Mouse (Mus musculus): ENCODE measurements around the gene A630001G21Rik.
"Not testable (repeated sequence)": the region's sequence is repeated elsewhere in the genome, so short reads cannot be mapped to it uniquely, and the experiment has no call there.

Gene A630001G21Rik

DNA sequence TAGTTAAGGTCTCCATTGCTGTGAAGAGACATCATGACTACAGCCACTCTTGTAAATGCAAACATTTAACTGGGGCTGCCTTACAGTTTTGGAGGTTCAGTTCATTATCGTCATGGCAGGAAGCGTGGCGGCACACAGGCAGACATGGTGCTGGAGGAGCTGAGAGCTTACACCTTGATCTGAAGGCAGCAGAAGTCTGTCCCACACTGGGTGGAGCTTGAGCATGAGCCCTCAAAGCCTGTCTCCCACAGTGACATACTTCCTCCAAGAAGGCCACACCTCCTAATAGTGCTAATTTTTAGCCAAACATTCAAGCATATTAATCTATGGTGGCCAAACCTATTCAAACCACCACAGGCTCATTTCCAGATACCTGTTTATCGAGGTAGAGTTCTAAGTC, at the start of gene A630001G21Rik:
Gene A630001G21Rik, minus strand, starts transcription at position 208 of the 400 bp plus-strand sequence.
- DNase-seq (ENCODE audit: low spot score in 2 of 2): no peak

DNA sequence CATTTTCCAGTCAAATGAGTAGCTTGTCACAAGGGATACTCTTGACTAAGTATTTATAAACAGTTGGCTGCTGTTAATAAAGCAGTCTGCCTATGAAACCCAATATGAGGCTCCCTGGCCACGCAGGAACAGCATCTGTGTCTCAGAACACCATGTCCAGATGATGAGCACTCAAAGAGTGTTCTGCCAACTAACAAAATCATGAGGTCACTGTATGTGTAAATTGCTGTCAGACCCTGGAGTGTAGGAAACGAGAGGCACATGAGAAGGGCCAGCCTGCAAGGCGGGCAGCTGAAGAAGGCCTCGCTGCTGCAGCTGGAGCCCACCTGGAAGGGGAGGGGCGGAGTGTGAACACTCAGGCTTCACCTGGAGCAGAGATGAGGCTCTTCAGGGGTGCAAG, 48.7 kb upstream of the A630001G21Rik start:
- no peak for DNase-seq (ENCODE audit: low spot score in 2 of 2)

DNA sequence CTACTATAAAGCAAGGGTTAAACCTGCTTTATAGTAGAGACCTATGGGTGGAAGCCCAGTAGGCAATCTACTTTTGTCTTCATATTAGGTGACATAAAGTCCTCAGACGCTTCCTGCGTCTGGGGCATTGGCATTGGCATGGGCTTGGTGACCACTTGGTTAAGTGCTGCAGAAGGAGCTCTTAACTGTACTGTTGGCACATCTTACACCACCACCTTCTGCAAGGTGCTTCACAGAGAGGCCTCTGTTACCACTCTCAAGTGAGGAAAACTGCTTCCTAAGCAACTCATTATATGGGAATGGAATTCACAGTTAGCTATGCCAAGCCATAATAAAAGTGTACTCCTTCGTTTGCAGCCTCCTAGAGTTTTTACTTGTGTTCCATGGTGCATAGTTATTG, 46.5 kb upstream of the A630001G21Rik start:
- no peak for DNase-seq (ENCODE audit: low spot score in 2 of 2)

DNA sequence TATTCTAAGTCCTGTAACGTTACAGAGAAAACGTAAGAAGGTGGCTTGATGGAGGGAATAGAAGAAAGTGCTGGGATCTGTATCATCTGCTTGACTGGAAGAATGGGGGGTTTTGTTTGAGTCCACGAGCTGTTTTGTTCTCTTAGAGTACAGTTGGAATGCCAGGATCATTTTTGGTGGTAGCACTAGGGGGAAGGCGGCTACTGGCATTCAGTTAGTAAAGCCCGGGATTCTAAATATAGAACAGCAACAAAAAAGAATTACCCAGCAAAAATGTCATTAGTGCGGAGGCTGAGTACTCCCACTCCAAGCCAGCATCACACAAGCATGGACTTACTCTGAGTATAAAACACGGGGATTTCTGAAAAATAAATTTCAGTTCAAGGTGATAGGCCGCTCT, 43.8 kb upstream of the A630001G21Rik start:
- peak in 1 of 2 experiments; percentile 10 for DNase-seq (ENCODE audit: low spot score in 2 of 2)

DNA sequence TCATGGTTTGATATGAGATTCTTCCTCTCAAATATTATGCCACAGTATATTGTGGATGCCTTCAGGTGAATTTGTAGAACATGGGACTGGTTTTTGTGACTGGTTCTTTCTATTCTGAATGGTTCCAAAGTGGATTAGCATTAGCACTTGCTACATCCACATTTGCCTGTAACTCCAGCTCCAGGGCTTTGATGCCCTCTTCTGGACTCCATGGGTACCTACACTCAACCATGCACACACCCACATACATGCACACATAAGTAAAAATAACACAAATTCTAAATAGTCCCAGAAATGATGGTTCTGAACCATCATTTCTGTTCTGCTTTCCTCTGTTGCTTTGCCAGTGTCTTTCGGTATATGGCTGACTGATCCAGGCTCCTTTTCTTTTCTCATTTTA, 41.3 kb upstream of the A630001G21Rik start:
- DNase-seq (ENCODE audit: low spot score in 2 of 2): no peak

DNA sequence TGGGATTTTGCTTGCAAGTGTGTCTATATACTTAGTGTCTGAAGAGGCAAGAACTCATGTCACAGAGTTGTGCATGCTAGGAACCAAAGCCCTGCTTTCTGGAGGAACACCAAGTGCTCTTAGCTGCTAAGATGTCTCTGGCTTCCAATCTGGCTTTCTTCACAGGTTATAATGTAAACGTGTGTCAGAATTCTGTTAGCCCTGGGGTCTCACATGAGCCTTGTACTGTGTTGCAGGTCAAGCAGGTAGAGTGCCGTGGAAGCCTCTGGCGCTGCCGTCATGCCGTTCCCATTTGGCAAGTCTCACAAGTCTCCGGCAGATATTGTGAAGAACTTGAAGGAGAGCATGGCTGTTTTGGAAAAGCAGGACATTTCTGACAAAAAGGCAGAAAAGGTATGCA, 39.7 kb upstream of the A630001G21Rik start:
- DNase-seq (ENCODE audit: low spot score in 2 of 2): no peak

DNA sequence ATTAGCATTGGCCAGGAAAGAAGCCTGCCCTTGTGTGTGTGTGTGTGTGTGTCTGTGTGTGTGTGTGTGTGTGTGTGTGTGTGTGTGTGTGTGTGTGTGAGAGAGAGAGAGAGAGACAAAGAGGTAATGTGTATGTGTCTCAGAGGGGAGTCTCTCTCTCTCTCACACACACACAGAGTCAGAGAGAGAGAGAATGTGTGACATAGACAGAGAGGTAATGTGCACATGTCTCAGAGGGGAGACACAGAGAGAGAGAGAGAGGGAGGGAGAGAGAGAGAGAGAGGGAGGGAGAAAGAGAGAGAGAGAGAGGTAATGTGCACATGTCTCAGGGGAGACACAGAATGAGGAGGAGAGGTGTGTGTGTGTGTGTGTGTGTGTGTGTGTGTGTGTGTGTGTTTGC, 35.8 kb upstream of the A630001G21Rik start:
- DNase-seq (ENCODE audit: low spot score in 2 of 2): not testable (repeated sequence)

DNA sequence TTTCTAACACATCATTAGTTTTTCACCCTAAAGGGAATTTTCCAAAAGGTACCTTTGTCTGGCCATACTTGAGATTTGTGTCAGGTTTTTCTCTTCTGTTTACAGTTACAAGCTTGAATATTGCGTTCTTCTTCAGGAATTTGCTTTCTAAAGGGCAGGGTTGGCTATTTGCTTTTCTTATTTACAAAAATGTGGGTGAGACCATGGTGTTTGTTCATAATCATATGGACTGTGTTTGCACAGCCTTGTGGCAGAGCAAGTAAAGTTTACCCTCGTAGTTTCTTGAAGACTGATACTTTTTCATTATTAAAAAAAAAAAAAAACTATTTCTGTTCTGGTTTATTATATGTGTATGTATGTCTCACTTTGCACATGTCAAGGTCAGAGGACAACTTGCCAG, 32.3 kb upstream of the A630001G21Rik start:
- no peak for DNase-seq (ENCODE audit: low spot score in 2 of 2)

DNA sequence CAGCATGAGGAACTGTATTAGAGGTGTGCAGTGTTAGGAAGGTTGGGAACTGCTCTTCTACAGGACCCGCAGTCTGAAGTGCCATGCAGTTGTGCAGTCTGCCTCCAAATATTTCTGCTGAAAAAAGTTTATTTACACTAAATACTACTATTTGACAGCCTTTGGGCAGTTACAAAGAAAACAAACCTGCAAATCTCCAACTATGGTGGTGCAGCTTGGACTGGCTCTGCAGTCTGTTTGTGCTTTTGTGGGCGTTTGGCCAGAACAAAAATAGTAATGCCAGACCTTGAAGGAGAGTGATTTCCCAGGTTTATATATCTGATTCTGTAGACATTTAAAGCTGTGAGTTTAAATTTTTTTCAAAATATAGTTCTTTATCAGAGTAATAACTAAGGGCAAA, 31.9 kb upstream of the A630001G21Rik start:
- DNase-seq (ENCODE audit: low spot score in 2 of 2): no peak

DNA sequence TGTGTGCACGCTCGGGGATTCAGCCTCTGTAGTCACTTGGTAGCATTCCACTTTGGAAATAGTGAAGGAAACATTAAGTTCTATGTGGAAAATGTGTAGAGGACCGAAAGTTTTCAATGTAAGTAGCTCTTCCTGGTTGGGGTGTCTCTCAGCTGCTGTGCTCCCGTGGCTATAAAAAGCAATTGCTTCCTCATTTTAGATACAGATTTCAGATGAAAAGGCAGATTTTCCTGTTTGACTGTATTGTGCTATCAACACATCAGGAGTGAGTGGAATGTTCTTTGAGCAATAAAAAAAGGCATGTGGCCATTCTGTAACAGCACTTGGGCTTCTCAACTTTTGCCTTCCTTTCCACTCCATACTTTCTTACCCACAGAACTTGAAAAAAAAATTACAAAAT, 30.8 kb upstream of the A630001G21Rik start:
- no peak for DNase-seq (ENCODE audit: low spot score in 2 of 2)

DNA sequence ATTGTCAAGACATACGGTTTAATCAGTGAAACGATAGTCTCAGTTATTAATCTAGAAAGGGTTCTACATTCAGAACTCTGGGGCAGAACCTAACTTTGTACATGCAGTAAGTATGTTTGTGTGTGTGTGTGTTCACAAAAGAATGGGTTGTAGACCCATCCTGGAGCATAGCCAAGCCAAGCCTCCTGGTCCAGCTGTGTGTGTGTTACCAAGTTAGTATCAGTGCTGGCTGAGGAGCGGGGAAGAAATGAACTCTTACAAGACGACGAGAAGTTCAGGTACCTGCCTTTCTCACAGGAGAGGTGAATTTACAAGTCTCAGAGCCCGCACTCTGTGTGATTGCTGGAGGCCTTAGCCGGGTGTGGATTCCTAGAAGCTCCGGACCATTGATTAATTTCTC, 26.1 kb upstream of the A630001G21Rik start:
- DNase-seq (ENCODE audit: low spot score in 2 of 2): no peak

DNA sequence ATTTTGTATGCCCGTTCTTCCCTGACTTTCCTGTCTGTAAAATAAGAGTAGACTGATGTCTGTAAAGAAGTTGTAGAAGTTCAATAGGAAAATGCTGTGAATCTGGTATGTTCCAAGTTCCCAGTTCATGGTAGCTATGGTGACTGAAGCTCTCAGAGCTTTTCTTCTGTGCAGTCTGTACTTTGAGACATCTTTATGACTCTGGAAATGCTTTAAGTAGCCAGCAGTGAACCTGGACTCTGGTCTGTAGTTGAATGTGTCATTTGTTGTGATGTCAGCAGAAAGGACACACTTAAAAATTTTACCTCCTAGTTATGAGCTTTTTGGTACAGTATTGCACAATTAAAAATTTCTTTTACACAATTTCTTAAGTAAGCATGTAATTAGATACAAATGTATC, 24.1 kb upstream of the A630001G21Rik start:
- no peak for DNase-seq (ENCODE audit: low spot score in 2 of 2)

DNA sequence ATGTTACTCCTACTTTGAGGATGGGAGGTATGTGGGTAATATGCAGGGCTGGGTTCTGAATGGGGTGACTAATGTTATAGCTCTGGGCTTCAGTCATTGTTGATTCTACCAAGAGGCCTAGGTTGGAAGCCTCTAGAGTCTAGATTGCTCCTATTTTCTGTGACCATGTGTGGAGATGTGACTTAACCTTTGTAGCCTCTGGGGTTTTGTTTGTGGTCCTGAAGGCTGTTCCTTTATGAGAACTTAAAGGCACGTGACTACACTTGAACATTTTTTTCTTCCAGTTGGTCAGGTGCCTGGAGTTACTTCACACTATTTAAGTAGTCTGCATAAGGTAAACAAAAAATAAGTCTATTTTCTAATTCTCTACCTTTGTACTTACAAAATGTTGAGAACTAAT, 21.3 kb upstream of the A630001G21Rik start:
- no peak for DNase-seq (ENCODE audit: low spot score in 2 of 2)

DNA sequence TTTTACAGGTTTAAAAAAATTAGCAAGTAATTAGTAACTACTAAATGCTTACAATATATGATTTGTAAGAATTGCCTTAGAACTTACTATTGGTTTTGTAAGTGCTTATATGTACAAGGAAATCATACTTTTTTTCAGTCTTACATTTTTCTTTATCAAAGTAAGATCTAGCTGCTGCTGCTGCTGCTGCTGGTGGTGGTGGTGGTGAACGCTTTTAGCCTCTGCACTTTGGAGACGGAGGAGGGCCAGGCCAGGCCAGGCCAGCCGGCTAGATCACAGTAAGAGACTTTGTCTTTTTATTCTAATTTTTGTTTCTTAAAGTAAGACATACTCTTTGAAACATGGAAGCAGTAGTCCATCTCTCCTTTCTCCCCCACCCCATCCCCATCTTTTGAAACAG, 16.8 kb upstream of the A630001G21Rik start:
- DNase-seq (ENCODE audit: low spot score in 2 of 2): no peak

DNA sequence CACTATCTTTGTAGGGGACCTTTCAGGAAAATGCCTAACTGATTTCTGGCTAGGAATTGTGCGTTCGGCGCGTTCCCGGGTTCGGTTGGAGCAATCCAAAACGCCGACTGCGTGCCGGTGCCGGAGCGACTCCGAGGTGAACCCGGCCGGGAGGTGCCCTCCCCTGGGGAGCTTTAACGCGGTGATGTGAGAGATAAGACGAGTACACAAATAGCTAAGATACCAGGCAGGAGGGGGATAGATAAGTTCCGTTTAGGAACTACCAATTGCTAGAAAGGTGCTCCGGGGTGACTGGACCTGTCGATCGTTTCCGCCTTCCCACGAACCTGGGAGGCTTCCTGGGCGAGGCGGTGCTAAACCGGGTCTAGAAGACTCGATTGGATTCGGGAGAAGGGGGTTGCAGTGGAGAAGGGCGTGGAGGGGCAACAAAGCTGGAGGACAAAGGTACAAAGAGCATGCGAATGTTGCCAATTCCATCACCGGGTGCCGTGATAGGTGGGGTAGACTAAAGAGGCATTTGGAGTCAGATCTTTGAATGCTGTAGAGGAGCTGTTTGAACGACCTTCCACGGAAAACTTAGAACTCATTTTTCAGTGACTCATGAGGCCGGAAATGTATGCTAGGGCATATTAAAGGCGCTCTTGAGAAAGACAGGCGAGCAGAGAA, 15.8 kb upstream of the A630001G21Rik start:
- no peak for DNase-seq (ENCODE audit: low spot score in 2 of 2)

DNA sequence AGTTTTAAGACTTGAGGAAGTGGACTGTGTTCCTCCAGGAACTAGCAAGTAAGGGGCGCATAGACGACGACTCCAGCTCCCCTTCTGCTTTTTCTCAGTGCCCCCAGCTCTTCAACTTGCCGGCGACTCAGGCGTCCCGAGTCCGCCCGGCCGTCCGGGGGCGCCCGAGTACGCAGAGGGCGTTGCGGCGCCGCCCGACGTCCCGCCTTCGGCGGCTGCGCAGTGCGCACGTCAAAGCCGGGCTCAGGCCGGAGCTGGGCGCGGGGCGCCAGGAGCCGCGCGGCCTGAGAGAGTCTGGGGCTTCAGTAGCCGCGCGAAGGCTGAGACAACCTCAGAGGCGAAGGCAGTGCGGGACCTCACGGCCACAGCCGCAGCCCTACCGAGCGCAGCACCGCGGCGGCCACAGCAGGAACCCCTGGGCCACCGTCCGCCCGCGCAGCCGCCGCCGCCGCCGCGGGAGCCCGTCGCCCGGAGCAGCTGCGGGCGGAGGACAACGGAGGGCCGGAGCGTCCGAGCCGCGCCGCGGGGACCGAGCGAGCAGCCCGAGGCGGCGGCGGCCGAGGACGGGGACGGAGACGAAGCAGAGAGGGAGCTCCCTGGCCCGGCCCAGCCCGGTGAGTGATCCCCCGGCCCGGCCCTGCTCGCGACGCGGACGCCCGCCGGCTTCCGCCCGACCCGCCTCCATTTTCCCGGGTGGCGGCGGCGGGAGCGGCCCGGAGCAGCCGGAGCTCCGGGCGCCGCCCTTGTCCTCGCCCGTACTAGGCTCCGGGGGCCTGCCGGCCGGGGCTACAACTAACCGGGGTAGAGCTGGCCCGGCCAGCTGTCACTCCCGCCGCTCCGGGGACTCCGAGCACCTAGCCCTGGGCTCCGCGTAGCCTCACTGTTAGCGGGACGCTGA, 15.0 kb upstream of the A630001G21Rik start, which contains the start of gene Cab39:
Gene Cab39, plus strand, starts transcription at position 234 of the 898 bp plus-strand sequence.
- DNase-seq (ENCODE audit: low spot score in 2 of 2): peak; percentile 73 to 79

DNA sequence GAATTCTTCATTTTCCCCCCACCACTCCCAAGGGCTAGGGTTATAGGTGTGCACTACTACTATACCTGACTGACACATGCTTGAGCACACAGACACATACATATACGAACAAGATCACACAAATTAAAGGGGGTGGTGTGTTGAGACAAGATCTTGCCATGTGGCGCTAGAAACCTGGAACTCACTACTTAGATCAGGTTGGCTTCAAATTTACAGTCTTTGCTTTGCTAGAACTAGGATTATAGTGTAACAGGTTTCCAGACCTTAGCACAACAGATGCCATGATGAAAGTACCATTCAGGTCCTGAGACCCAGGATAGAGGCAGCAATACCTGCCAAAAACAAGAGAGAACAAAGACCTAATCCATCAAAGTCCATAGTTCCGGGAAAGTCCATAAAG, 13.0 kb upstream of the A630001G21Rik start:
- no peak for DNase-seq (ENCODE audit: low spot score in 2 of 2)

DNA sequence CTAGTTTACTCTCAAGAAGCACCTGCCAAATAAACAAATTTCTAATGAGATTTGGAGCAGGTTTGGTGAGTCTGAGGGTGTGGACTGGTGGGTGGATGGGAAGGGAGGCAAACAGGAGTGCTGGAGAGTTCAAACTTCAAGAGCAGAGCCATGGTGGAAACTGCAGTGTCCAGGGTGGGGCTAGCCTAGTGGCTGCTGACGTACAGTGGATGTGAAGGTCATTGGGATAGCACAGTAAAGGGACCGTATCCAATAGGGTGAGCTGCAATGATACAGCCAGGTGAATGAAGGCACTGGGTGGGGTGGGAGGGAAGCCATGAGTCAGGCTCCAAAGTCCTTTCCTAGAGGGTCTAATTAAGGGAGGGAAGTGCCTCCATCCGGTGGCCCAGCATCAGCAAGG, 12.1 kb upstream of the A630001G21Rik start:
- DNase-seq (ENCODE audit: low spot score in 2 of 2): no peak

DNA sequence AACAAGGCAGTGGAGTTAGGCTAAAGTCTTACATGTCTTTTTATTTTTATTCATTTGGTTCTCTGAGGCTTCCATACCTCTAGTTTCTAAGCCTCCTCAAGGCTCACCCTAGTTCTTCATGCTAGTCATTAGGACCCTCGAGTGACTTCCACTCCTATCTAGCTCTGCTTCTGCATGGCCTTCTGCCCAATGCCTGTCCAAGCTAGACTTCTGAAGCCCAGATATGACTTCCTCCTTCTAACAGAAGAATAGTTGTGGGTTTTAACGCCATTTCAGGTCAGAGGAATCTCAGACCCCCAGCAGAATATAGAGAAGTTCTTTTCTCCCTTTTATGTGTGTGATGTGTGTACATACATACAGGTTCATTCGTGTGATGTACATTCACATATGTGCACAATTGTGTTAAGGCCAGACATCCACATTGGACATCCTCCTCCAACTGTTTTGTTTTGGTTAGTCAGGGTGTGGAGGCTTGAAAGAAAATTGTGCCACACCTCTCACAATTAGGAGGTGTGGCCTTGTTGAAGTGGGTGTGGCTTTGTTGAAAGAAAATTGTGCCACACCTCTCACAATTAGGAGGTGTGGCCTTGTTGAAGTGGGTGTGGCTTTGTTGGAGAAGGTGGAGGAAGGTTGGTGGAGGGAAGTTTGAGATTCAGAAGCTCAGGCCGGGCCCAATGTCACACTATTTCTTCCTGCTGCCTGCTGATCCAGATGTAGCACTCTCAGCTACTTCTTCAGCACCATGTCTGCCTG, 1.2 kb upstream of the A630001G21Rik start:
- DNase-seq (ENCODE audit: low spot score in 2 of 2): no peak

DNA sequence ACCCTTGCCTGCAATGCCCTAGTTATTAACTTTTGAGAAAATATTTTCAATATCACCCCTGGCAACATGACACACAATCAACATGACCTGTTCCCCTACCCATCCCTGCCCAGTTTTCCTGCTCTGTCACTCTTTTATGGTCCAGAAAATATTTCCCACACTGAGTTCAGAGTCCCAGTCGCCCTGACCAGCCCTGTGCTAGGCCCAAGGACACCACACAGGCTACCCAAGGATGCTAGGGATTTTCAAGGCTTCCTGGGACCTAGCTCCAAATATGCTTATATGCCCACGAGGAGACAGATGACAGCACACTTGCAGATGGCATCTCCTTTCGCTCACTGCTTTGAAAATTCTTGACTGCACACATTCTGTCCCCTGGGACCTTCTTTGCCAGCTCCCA, 569 bp upstream of the A630001G21Rik start:
- DNase-seq (ENCODE audit: low spot score in 2 of 2): no peak

DNA sequence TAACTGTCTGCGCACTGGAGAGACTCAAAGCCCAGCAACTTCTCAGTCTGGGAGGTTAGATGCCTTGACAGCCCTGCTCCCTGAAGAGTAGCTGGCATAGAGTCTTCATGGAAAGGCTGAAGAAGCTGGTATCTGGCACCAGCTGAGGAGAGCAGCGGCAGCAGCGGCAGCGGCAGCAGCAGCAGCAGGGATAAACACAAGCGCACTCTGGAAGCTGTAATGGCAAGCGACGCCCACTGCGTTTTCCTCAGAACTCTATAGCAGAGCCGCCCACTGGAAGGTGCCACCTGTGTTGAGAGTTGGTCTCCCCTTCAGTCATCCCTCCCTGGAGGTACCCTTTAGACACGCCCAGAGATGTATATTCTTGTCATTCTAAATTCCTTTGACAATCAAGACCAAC, 2.3 kb downstream of the A630001G21Rik start:
- DNase-seq (ENCODE audit: low spot score in 2 of 2): no peak

DNA sequence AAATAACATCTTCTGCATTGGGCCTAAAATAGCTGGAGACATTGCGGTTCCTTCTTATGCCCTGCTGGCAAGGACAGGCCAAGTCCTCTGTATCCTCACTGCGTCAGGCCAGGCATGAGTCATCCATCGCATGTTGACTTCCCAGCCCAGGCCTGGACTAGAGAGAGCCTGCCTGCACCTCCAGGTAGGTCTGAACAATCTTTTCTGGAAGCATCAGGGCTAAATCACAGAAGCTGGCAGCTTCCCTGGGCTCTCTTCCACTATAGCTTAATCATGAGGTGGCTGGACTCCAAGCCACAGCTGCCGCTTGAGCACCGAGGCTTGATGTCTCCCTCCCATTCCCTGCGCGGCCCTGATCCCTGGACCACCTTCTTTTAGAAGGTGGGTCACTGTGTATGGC, 3.3 kb downstream of the A630001G21Rik start:
- DNase-seq (ENCODE audit: low spot score in 2 of 2): no peak

All from right cerebral cortex, postnatal 36 days (tissue).